Mouse (Mus musculus) bone marrow, adult 2 months (tissue): ENCODE results near the gene Sdccag8.

Source experiments
- CTCF ChIP-seq: fragments of 200-500 bp; IDR thresholded peaks from 2 replicates; pipeline ENCODE4 v1.5.1; 2011; ENCODE audit warnings: low read length, control low read depth; ENCODE audit not compliant: control insufficient read depth, insufficient read depth
- POLR2A ChIP-seq: fragments of 200-500 bp; IDR thresholded peaks from 2 replicates; pipeline ENCODE4 v1.6.1; 2011; ENCODE audit warnings: low read depth, mild to moderate bottlenecking, control low read depth, low read length, borderline replicate concordance; ENCODE audit not compliant: control insufficient read depth

DNA sequence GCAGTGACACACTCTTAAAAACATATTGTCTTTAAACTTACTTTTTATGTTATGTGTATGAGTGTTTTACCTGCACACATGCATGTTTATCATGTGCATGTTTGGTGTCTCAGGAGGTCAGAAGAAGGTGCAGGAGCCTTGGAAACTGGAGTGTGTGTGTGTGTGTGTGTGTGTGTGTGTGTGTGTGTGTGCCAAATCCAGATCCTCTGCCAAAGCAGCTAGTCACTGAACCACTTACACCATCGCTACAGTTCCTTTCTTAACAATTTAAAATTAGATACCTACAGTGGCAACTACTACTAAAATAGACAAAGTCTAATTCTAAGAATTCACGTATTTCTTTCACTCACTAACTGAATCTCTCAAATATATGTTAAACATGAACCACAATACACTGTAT lies 234.3 kb downstream of the Sdccag8 start:
- TF ChIP-seq CTCF, result no peak
- no peak for TF ChIP-seq POLR2A
